Mouse (Mus musculus): ENCODE data around the gene Hmox1.

The Hmox1 gene

DNA sequence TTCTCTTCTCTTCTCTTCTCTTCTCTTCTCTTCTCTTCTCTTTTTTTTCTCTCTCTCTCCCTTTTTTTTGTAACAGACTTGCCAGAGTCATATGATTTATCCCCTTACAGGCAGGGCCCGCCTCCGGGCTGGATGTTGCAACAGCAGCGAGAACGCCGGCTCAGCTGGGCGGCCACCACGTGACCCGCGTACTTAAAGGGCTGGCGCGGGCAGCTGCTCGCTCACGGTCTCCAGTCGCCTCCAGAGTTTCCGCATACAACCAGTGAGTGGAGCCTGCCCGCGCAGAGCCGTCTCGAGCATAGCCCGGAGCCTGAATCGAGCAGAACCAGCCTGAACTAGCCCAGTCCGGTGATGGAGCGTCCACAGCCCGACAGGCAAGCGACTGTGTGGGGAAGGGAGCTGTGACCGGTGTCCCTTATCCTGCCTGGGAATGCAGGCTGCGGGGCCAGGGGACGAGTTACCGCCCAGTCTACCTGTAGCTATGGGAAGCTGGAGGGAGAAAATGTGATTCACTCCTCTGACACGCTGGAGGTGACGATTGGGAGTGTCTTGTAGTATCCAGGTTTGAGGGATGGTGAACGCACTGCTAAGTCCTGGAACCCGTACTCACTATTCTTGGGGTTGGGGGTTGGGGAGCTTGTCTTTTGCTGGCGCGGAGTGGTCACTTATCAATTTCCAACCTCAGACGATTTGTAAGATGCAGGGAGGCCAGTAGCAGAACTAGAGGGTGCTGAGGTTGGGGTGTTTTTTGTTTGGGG, at the start of gene Hmox1:
Gene Hmox1, plus strand, starts transcription at position 223 of the 758 bp plus-strand sequence.
- peak; percentile 75 to 77 for DNase-seq (ENCODE audit: low spot score in 2 of 2)

DNA sequence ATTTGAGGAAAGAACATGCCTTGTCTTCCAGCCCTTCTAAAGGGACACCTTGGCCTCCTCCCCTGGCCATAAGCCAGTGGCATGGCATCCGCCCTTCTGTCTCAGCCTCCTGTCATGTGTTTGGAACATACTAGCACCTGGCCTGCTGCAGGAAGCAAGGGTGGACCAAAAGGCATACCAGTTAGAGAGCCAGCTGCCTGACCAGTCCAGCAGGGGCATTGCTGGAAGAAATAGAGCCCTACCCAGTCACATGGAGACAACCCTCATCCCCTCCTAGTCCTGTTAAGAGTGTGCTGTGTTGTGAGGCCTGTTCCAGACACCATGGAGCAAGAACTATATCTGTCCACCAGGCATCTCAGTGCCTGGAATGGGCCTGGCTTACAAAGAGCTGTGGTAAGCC, 47.1 kb upstream of the Hmox1 start:
- no peak for DNase-seq (ENCODE audit: low spot score in 2 of 2)

DNA sequence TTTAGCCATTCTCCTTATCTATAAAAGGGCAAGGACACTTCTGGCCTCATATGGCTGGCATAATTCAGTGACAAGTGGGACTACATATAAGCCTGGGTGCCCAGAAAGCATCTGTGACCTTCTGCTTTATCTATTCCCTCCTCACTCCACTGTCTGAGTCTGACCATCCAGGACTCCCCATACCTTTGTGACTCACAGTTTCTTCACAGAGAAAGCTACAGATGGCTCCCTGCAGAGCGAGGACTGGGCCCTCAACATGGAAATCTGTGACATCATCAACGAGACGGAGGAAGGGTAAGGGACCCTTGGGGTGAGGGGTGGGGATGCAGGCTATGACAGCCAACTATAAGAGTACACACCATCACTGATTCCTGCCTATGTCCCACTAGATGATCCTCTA, 45.6 kb upstream of the Hmox1 start:
- no peak for DNase-seq (ENCODE audit: low spot score in 2 of 2)

DNA sequence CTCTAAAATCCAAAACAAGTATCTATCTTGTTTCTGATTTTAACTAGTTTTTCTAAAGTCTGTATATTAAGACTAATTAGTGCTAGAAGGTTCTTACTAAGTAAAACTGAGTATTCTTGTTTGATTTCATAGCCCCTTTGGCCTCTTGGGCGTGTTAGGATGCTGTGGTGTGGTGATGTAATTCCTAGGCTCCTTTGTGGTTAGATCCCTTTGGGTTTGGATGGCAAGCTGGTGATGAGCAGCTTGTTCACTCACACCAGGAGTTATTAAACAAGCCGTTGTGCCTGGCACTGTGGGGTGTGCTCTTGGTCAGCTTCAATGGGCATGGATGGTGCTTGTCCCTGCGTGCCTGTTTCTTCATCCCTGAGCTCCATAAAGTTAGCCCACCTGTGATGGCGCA, 40.1 kb upstream of the Hmox1 start:
- no peak for DNase-seq (ENCODE audit: low spot score in 2 of 2)

DNA sequence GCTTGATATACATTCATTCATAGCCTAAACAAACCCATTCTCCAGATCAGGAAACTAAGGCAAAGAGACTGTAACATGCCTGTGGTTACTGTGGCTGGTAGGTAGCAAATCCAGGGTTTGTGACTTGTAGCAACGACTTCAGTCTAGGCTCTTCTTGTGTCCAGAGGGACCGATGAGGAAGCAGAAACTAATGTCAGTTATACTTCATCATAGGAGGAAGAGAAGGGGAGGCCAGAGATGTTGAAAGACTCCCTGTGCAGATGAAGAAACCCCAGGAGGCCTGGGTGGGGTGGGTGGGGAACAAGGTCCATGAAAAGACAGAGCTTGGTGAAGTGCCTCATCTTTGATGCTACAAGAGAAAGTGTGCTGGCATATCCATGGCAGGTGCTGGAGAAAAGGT, 37.7 kb upstream of the Hmox1 start:
- DNase-seq (ENCODE audit: low spot score in 2 of 2) = no peak

DNA sequence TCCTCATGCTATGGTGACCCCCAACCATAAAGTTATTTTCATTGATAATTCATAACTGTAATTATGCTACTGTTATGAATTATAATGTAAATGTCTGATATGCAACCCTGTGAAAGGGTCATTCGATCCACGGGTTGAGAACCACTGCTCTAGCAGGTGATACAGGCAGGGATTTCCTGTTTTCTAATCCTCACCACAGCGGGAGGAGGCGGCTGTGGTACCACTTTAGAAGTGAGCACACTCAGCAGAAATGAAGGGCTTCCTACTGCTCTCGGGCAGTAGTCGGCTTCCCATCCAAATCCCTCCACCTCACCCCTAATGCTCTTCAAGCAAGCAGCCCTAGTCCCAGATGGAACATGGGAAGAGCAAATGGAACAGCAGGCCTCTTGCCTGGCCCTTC, 33.4 kb upstream of the Hmox1 start:
- no peak for DNase-seq (ENCODE audit: low spot score in 2 of 2)

DNA sequence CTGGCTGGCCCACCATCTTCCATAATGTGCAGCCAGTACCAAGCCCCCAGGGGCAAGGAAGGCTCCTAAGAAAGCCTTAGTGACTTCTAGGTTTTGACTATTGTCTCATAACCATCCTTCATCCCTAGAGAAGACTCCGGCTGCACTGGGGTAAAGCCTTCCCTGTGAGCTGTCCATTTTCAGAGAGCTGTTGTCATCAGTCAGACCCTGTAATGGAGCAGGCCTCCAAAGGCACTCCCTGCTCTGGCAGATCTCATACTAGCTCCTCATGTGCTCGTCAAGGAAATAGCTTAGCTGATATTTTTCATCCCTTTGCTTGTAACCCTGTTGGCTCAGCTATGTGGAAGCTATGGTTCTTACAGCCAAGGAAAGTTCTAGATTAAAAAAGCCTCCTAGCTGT, 32.6 kb upstream of the Hmox1 start:
- no peak for DNase-seq (ENCODE audit: low spot score in 2 of 2)

DNA sequence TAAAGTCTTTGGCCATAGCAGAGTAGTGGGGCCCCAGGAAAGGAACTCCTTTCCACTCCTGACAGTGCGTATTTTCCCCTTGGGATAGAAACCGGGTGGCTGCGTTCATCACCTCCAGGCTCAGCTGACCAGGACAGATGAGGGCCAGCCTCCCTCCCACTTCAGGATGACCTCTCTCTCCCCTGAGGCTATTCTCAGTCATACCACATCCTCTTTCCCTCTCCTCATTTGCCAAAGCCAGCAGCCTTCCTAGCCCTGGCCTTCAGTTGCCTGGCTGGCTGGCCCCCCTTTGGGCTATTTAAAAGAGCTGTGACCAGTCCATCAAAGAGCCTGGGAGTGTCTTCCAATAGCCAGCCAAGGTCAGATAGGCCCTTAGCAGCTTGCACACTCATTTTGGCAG, 30.1 kb upstream of the Hmox1 start:
- DNase-seq (ENCODE audit: low spot score in 2 of 2) = no peak

DNA sequence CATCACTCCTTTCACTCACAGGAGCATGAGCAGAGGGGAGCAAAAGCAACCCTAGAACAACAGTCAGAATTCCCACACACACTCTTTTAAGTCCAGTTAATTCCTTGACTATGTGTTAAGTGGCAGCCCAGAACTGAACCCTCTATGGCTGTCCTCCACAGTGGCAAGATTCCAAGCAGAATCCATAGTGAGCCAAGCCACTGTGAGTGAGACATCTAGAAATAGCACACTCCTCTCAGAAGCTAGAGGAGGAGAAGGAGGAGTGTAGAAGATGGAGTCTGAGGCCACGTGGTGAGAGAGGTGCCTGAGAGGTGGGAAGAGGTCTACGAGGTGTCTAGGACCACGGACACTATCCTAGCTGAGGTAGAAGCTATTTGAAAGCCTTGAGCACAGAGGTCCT, 28.6 kb upstream of the Hmox1 start:
- no peak for DNase-seq (ENCODE audit: low spot score in 2 of 2)

DNA sequence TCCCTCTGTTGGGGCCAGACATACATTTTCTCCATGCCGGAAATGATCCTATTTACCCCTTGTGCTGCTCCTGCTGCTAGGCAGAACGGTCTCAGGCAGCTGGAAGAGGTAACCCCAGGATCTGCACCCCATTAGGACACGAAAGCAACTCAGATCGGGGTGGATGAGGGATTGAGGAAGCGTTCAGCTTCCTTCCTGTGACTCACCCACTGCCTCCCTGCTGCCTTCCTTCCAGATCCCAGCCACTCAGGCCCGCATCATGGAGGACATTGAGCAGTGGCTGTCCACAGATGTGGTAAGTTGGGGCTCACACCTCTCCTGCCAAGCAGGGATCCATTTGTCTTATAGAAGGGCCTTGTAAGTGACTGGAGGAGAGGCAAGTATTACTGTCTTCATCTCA, 26.1 kb upstream of the Hmox1 start:
- DNase-seq (ENCODE audit: low spot score in 2 of 2) = no peak

DNA sequence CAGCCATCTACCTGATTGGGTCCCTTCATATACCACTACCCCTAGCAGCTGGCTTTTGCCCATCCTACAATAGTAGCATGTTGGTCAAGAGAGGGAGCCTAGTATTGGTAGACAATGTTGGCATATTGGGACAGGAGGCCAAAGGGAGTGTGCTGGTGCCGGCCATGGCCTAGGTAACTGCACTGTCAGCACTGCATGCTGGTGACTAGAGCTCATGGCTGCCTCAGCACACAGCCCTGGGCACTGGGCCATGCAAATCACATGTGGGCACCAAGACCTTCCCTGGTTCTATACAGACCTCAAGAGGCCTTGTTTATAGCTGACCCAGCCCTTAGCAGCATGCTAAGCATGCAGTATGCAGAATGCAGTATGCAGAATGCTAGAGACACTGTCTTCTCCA, 23.1 kb upstream of the Hmox1 start:
- no peak for DNase-seq (ENCODE audit: low spot score in 2 of 2)

DNA sequence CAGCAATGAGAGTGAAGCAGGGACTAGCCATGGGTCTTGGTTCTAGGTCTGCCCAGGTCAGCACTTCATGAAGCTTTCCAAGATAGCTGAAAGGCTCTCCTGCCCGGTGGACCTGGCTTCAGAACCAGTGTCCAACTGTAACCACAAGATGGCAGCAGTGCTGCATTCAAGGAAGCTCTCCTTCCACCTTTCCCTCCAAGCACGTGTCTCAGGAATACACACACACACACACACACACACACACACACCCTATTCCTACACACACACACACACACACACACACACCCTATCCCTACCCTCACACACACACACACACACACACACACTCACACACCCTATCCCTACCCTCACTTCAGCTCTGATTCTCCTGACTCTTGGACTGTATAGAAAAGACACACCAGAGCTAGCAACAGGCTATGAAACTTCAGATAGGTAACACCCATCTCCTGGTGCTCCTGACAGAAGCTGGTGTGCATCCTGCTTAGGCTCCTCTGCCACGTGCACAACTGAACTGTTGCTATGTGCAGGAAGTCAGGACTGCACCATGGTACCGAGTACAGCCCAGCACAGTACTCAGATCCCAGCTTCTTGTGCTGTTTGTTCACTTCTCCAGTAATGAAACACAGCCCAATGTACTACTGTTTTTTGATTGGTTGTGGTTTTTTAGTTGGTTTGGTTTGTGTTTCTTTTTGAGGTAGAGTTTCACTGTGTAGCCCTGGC, 21.6 kb upstream of the Hmox1 start:
- peak; percentile 45 to 67 for DNase-seq (ENCODE audit: low spot score in 2 of 2)

DNA sequence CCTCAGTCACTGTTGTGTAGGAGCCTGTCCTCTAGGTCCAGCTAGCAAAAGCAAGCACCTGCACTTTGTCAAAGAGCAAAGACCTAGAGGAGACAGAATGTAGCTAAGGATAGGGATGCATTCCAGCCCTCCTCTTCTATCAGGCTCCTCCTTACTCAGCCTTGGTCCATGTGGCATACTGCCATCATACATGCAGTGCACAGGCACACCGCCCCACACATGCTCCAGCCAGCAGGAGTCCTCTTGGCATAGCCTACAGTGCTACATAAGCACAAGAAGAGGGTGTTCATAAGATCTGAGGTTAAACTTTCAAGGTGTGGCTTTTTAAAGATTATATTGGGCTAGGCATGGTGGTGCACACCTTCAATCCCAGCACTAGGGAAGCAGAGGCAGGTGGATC, 18.5 kb upstream of the Hmox1 start:
- no peak for DNase-seq (ENCODE audit: low spot score in 2 of 2)

DNA sequence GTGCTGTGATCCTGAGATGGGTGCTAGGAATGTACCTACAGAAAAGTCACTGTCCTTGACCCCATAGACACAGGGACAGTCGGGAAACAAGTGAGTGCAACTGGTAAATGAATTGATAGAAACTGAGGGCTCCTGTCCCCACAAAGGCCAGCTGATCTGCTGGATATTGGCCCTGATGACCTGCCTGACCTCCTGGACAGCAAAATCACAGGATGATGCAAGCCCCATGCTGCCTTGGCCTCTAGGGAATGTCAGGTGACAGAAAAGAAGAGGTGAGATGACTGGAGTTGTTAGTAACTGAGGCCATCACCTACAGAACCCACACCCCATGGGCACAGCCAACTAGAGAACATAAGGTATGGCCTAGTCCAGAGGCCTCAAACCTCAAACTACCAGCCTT, 15.2 kb upstream of the Hmox1 start:
- no peak for DNase-seq (ENCODE audit: low spot score in 2 of 2)

DNA sequence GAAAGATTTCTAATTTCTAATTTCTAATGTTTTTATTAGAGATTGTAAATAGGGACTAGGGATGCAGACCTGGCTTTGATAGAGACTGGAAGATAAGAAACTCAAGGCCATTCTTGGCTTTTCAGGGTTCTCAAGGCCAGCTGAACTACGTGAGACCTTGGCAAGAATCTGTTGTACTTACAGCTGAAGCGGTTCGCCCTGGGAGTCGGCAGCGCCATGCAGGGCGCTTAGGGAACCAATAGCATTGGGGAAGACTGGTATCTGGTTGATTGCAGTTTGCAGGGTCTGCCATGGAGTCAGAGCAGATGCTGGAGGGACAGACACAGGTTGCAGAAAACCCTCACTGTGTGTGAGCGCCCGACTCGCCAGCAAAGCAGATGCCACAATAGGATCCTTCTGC, 14.6 kb upstream of the Hmox1 start:
- DNase-seq (ENCODE audit: low spot score in 2 of 2) = no peak

DNA sequence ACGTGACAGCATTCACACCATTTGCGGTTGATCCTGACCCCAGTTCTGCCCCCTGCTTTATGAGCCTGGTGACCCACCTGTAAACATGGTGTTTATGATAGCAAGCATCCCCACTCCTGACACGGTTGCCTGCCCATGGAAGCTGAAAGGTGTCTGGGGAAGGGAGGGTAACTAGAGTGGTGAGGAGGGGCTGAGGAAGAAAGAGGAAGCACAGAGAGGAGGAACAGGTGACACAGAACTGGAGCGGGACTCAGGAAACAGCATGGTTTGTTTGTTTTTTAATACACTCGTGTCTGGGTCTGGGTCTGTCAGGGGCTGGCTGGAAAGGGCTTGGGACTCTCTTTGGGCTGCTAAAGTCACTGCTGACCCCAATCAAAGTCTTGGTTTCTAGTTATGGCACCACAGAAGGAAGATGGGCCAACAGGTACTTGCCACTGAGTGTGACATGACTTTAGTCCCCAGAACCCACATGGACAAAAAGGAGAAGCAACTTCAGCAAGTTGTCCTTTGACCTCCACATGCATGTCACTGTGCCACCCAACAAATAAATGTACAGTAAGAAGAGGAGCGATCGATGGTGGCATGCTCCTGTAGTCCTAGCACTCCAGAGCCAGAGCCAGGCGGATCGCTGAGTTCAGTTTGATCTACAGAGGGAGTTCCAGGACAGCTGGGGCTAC, 11.9 kb upstream of the Hmox1 start:
- no peak for DNase-seq (ENCODE audit: low spot score in 2 of 2)

DNA sequence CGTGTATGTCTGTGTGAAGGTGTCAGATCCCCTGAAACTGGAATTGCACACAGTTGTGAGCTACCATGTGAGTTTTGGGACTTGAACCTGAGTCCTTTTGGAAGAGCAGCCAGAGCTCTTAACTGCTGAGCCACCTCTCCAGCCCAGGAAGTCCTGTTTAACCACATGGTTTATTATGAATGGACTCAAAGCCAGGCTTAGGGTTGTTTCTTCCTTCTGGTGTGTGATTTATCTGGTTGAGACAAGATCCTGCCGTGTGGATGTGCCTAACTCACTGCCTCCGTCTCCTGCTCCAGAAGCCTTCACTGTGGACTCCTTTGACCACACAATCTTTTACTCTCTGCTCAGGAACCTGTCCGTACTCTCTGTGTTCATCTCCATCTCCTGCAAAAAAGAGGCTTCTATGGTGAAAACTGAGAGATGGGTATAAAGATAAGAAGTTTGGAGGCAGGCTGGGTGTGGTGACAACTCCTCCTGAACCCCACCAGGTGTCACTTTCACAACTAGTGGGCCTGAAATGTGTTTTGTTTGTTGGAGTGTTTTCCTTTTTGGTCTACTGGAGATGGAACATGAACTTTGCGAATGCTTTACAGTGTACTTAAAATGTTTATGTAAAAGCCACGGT, 11.1 kb upstream of the Hmox1 start:
- DNase-seq (ENCODE audit: low spot score in 2 of 2) = no peak

DNA sequence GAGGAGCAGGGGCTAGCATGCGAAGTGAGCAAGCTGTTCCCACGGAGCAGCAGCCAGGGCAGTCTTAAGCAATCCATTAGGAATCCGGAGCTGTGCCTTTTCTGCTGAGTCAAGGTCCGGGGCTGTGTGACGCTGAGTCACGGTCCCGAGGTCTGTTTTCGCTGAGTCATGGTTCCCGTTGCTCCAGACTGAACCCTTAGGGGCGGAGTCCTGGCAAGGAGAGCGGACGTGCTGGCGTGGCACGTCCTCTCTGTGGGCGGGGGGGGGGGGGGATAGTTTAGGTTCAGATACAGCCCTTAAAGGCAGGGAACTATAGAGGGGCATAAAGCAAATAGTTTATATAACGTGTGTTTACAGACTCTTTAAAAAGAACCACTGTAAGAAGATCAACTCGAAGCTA, 9.6 kb upstream of the Hmox1 start:
- DNase-seq (ENCODE audit: low spot score in 2 of 2) = peak; percentile 73 to 88

DNA sequence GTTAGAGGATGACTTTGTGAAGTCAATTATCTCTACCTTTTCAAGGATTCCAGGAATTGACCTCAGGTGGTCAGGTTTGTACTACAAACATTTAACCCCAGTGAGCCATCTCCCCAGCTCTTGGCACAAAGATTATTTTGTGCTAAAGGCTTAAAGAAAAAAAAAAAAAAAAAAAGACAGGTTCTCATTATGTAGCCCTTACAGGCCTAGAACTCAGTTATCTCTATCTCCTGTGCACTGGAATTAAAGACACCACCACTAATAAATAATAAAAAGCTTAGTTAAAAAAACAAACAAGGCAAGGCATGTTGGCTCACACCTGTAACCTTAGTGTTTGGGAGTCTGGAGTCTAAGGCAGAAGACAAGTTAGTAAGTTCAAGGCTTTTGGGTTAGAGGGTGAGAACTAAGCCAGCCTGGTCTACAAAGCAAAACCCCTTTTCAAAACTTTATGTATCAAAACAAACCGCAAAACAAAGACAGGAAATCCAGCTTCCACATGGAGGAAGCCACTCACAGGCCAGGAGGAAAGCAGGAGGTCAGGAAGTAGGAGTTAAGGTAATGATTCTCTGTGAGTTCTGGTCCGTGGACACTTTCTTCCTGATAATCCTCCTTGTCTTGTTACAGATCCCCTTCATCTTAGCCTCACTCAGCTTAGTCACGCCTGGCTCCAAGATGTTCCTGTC, 8.9 kb upstream of the Hmox1 start:
- no peak for DNase-seq (ENCODE audit: low spot score in 2 of 2)

DNA sequence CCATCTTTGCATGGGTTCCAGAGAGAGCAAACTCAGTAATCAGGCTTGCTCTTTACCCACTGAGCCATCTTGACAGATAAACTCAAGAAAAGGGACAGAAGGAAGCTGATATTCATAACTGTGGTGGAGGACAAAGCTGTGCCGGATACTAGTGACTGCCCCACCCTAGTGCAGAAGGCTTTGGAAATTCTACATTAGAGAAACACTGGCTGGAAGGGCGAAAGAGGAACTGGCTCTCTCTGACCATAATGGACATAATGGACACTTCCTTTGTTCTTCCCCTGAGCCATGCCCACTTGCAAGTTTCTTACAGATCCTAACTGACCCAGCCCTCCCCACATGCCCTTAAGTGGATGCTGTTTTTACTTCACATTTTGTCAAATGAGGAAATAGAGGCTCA, 7.4 kb upstream of the Hmox1 start:
- peak in 1 of 2 experiments; percentile 24 for DNase-seq (ENCODE audit: low spot score in 2 of 2)

DNA sequence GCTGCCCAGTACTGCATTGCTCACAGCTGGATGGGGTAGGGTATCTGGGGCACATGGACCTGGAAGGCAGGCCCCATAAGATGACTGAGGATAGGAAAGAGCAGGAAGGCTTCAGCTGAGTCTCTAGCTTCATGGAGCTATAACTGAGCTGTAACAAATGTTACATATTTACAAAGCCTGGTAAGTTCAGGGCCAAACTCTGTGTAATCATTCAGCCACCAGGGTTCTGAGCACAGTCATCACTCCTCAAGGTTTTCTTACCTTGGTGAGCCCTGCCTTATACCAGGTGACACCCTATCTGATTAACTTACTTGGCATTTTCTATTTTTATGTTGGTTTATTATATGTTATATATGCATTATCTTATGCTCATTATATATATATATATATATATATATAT, 6.3 kb upstream of the Hmox1 start:
- no peak for DNase-seq (ENCODE audit: low spot score in 2 of 2)

Data from spleen, postnatal 36 days (tissue).